Mouse (Mus musculus) layer of hippocampus, adult 2 months (tissue): ENCODE results near the gene Olfr870. TPM values are rescaled to one million over a fixed set of nuclear protein-coding genes. Genes with fewer than 3 reads are reported as not detected.
"Not testable (repeated sequence)": the region's sequence is repeated elsewhere in the genome, so short reads cannot be mapped to it uniquely, and the experiment has no call there.

Experiments
- DNase-seq, 2 experiments: peaks; one replicate each; pipeline ENCODE4 v3.0.0; 2022; ENCODE audit warnings: low spot score in 2 of 2
- H3K27ac ChIP-seq: fragments of 200-600 bp; 2 replicates; pipeline ENCODE4 v1.8.1; 2022
- H3K4me3 ChIP-seq: fragments of 200-600 bp; 2 replicates; pipeline ENCODE4 v1.8.1; 2022; ENCODE audit warnings: mild to moderate bottlenecking
- CTCF ChIP-seq: fragments of 200-600 bp; conservative IDR thresholded peaks from 2 replicates; pipeline ENCODE4 v1.8.1; 2022; ENCODE audit warnings: antibody characterized with exemption, mild to moderate bottlenecking, moderate library complexity
- long read RNA-seq, 2 experiments: library from polyadenylated mRNA; stranded (forward); transcript quantifications; one replicate each; pipeline ENCODE4 v2.0.0; 2021; ENCODE audit warnings: borderline mapping rate in 2 of 2
- total RNA-seq, 2 experiments: library from RNA; stranded (reverse); gene quantifications; 2 replicates each; pipeline ENCODE4 v1.2.3; 2021

Olfr870 gene
- not detected for total RNA-seq
- long read RNA-seq, experiment 1: 0 reads
- long read RNA-seq, experiment 2: 0 reads

DNA sequence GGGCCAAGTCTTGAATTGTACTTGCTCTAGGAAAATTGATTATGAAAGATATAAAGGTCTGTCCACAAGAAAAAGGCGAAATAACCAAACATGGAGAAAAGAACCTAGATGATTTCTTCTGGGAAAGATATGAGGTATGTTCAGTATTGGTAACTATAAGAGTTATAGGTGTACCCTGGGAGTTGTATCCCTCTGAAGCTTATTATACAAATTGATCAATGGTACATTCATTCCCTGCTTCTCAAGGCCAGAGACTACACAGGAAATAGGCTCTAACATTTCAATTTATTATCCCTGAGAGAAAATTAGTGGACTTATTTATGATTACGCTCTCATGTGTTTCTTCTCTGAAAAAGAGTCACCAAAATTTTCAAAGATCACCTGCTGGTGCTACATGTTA lies at the start of gene Olfr870:
Gene Olfr870 (minus strand): TSS at position 101 of the 400 bp plus-strand sequence.
- DNase-seq: no peak
- no peak within 1 kb of the TSS for H3K27ac ChIP-seq
- no peak within 1 kb of the TSS for H3K4me3 ChIP-seq
- TF ChIP-seq CTCF: no peak

DNA sequence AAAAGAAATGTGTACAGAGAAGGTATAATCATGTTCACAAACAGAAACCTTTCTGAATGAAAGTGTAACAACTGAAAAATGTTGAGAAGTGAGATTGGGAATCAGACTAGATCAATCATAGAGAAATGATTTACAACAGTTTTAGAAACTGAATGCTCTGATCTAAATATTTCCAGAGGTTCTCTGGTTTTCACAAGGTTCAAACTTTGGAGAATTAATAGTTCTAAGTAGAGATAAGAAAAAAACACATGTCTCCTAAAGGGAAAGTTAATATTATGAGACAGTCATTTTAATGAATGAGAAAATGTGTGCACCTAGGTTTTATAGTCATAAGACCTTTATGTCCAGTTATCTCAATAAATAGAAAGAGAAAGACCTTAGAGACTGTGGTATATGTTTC lies 38.0 kb upstream of the Olfr870 start, which contains the start of gene Olfr871:
Gene Olfr871 (plus strand): TSS at position 301 of the 400 bp plus-strand sequence.
- H3K27ac ChIP-seq: no peak within 1 kb of the TSS
- no peak for TF ChIP-seq CTCF
- DNase-seq: no peak
- no peak within 1 kb of the TSS for H3K4me3 ChIP-seq

DNA sequence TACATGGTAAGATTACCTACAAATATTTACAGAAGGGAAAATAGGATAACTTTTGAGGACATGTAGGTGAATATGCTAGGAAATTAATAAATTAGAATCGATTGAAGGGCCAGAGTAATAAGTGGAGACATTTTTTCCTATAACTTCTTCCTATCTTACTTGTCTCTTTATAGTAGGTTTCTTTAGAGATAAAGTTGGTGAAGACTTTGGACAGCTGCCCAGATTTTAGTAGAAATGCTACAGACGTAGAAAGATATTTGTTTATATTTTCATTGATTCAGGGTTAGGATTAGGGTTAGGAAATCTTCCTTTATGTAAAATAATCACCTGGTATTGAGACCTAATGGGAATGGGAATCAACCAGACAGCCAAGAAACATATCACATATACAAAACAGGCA lies 37.6 kb upstream of the Olfr870 start:
- no peak for TF ChIP-seq CTCF
- Histone ChIP-seq H3K27ac (no peak overlapping the region), H3K4me3 (no peak overlapping the region)
- DNase-seq: no peak

DNA sequence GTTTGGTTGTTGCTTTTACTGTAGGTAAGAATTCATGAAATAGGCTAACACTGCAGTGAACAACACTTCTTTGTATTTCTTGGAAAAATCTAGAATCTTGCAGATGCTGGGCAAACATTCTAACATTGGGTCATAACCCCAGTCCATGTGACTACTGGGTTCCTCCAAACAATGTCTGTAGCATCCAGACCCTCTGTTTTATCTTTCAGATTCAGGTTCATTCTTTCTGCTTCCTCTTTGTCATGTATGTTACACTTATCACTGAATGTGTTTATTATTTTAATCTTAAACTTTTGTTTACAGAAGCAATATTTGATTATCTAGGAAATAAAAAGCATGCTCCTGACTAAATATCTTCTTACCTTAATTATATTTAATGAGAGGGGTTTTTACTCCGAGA lies 37.0 kb upstream of the Olfr870 start:
- no peak for TF ChIP-seq CTCF
- no peak for DNase-seq
- H3K27ac ChIP-seq: no peak overlapping the region
- no peak overlapping the region for H3K4me3 ChIP-seq

DNA sequence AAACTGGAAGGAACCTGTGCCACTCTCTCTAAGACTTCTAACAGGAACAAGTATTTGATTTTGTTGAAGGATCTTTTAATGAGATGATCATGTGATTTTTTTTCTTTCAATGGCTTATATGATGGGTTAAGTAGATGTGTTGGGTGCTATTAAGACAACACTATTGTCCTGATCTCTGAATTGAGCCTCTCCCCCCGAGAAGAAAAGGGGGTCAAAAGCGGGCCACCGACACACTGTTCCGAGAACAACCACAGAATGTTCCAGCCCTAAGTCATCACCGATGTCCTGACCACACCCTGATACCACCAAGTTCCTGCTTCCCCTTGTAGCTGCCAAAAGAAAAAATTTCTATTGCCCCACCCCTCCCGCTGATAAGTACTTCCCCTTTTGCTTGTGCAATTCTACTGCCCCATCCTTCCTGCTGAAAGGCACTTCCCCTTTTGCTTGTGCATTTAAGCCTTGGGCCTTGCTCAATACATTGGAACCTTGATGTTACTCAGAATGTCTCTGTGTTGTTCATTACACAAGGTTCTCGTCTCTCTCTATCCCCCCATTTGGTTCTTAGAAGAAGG lies 29.6 kb upstream of the Olfr870 start:
- not testable (repeated sequence) for H3K4me3 ChIP-seq, DNase-seq, H3K27ac ChIP-seq

DNA sequence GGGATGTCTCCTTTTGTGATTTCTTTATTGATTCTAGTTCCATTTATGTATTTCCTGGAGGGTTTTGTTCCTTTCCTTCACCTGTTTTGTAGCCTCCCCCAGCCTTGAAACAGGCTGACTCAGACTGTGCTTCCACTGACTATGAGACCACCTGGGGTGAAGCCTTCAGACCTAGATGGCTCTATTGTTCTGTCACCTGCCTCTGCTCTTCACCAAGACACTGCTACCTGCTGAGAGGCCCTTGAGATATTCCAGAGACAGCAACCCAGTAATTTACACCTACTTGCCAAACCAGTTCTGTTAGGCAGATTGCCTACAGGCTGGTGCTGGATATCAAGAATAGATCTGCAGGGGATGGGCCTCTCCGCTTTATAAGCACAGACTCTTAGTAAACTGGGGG lies 28.3 kb upstream of the Olfr870 start:
- no peak for DNase-seq
- no peak for TF ChIP-seq CTCF
- Histone ChIP-seq H3K4me3 (no peak overlapping the region), H3K27ac (no peak overlapping the region)

DNA sequence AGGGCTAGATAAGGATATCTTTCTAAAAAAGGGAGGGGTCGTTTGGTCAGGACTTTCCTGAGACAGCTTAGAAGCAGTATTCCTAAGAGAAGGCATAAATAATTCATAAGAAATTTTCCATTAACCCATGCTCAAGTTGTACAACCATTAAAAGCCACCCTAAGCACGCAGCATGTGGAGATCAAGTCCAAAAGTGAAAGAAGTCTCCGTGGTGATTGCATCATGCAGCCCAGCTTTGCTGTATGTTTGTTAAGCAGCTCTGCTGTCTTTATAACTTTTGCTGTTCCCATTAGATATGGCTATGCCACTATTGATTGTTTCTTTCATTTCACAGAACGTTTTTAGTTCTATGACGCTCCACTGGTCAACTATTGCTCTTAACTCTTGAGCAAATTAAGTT lies 5.6 kb upstream of the Olfr870 start:
- TF ChIP-seq CTCF: no peak
- H3K27ac ChIP-seq: no peak overlapping the region

DNA sequence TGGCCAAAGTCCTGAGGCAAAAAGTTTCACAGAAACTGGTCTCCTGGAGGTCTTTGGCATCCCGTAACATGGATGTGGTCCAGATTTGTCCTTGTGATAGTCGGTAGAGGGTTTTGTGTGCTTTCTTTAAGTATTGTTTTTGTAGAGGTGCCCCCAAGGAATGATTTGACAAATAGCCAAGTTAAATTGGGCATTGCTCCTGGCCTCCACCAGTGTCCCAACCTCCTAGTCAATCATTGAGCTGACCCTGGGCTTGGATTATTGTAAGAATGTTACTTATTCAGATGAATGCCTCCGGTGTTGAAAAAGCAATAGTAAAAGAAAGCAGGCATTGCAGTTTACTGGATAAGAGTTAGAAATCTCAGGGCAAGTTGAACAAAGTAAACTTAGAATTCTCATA lies 24.2 kb downstream of the Olfr870 start:
- no peak for DNase-seq

More for the DNA sequence above, 5.6 kb upstream of the Olfr870 start:
- H3K4me3 ChIP-seq: no peak overlapping the region
- no peak for DNase-seq

DNA sequence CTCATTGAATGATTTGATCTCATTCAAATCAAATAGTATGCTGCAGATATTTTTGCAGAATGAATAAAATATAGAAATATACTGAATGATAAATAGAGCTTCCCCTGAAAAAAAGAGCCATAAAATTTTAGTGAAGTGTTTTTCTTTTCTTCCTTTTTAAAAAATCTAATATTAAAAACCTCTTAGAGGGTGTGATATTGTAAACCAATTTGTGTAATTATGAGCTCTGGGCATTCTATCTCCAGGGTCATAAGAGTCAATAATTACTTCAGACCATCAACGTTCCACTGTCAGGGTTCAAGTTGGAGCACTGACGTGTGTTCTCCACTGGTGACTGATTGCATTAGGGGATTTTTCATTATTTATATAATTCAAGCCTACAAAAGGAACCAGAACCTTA lies 45.1 kb downstream of the Olfr870 start, which contains the start of gene Olfr869:
Gene Olfr869 (plus strand): TSS at position 301 of the 400 bp plus-strand sequence.
- no peak for DNase-seq
- no peak within 1 kb of the TSS for H3K27ac ChIP-seq
- H3K4me3 ChIP-seq: no peak within 1 kb of the TSS
- TF ChIP-seq CTCF: no peak

More for the DNA sequence above, 24.2 kb downstream of the Olfr870 start:
- no peak overlapping the region for H3K4me3 ChIP-seq
- TF ChIP-seq CTCF: no peak
- no peak overlapping the region for H3K27ac ChIP-seq

Other genes with a start within 250 kb of the Olfr870 start
- gene Olfr866, start 146.0 kb downstream of the Olfr870 start, total RNA-seq: not detected
- gene Olfr867, start 116.5 kb downstream of the Olfr870 start, total RNA-seq: not detected
- gene Olfr868, start 75.4 kb downstream of the Olfr870 start, total RNA-seq: not detected
- not detected for gene Olfr869, start 45.0 kb downstream of the Olfr870 start, total RNA-seq
- gene Olfr871, start 38.1 kb upstream of the Olfr870 start, total RNA-seq: not detected
- not detected for gene Olfr872, start 63.1 kb upstream of the Olfr870 start, total RNA-seq
- gene Olfr39, start 108.3 kb upstream of the Olfr870 start, total RNA-seq: not detected
- gene Olfr873, start 124.5 kb upstream of the Olfr870 start, total RNA-seq: not detected
- not detected for gene Olfr18, start 162.0 kb upstream of the Olfr870 start, total RNA-seq
- 1 to 10 TPM; 8.2 to 9.7 TPM for gene Zfp560, start 211.1 kb upstream of the Olfr870 start, total RNA-seq